Mouse (Mus musculus) MEL (cell line): ENCODE measurements at regions not wholly inside any gene's neighbourhood (a gene's known extent, or its start where the extent isn't known, plus 50 kb on each side); places are given as distances from the start of the nearest gene placed in this dataset.

Experiments
- DNase-seq: peaks from one replicate; pipeline ENCODE4 v3.0.0; 2011; ENCODE audit warnings: low read depth, low spot score
- H3K27ac ChIP-seq: 2 replicates; pipeline ENCODE4 v1.5.1; 2012; ENCODE audit warnings: low read depth, mild to moderate bottlenecking, control low read depth, low read length, moderate library complexity; ENCODE audit not compliant: control insufficient read depth
- H3K27me3 ChIP-seq, 2 experiments: fragments of 150-350 bp in 1 of 2; sonication (generic) in 1 of 2; 2 replicates each; pipeline ENCODE4 v1.6.1; 2012; ENCODE audit warnings: low read length in 2 of 2, mild to moderate bottlenecking in 2 of 2, improper control_type of control experiment in 1 of 2, moderate library complexity in 1 of 2; ENCODE audit not compliant: insufficient read depth in 2 of 2, control insufficient read depth in 1 of 2
- H3K36me3 ChIP-seq, 2 experiments: 2 replicates each; pipeline ENCODE4 v1.6.1; 2012 to 2014; ENCODE audit warnings: low read length in 2 of 2, improper control_type of control experiment in 1 of 2, inconsistent platforms in 1 of 2, mild to moderate bottlenecking in 1 of 2; ENCODE audit not compliant: insufficient read depth in 2 of 2, control insufficient read depth in 1 of 2
- H3K4me1 ChIP-seq, 2 experiments: fragments of 150-350 bp in 1 of 2; sonication (generic) in 1 of 2; 2 replicates each; pipeline ENCODE4 v1.6.1; 2012; ENCODE audit warnings: low read length in 2 of 2, improper control_type of control experiment in 1 of 2, mild to moderate bottlenecking in 1 of 2; ENCODE audit not compliant: insufficient read depth in 2 of 2, control insufficient read depth in 1 of 2
- H3K4me3 ChIP-seq, 2 experiments: fragments of 150-350 bp in 1 of 2; sonication (generic) in 1 of 2; 2 replicates each; pipeline ENCODE4 v1.5.1; 2012; ENCODE audit warnings: low read depth in 2 of 2, low read length in 2 of 2, mild to moderate bottlenecking in 2 of 2, moderate library complexity in 2 of 2, control low read depth in 1 of 2, improper control_type of control experiment in 1 of 2; ENCODE audit not compliant: control insufficient read depth in 1 of 2, insufficient read depth in 1 of 2
- H3K79me2 ChIP-seq: 2 replicates; pipeline ENCODE4 v1.6.1; 2012; ENCODE audit warnings: mild to moderate bottlenecking, low read length, moderate library complexity; ENCODE audit not compliant: control insufficient read depth, poor library complexity, insufficient read depth
- H3K9ac ChIP-seq: 2 replicates; pipeline ENCODE4 v1.6.1; 2012; ENCODE audit warnings: low read depth, mild to moderate bottlenecking, control low read depth, low read length, moderate library complexity; ENCODE audit not compliant: control insufficient read depth, poor library complexity, severe bottlenecking
- H3K9me3 ChIP-seq: fragments of 150-350 bp; sonication (generic); replicated peaks from 2 replicates; pipeline ENCODE4 v1.6.1; 2012; ENCODE audit warnings: mild to moderate bottlenecking, low read length, improper control_type of control experiment, moderate library complexity; ENCODE audit not compliant: insufficient read depth
- CHD1 ChIP-seq: IDR thresholded peaks from 2 replicates; pipeline ENCODE4 v1.6.1; 2012; ENCODE audit warnings: low read depth, mild to moderate bottlenecking, inconsistent platforms, low read length, improper control_type of control experiment
- CHD2 ChIP-seq: IDR thresholded peaks from 2 replicates; pipeline ENCODE4 v1.6.1; 2011; ENCODE audit warnings: low read length, improper control_type of control experiment
- CTCF ChIP-seq, 3 experiments: IDR thresholded peaks in 2 of 3; conservative IDR thresholded peaks in 1 of 3; 2 replicates each; pipeline ENCODE4 v1.5.1; 2011 to 2012; ENCODE audit warnings: low read length in 3 of 3, low read depth in 2 of 3, mild to moderate bottlenecking in 2 of 3, improper control_type of control experiment in 1 of 3, inconsistent platforms in 1 of 3, mixed read lengths in 1 of 3, moderate library complexity in 1 of 3; ENCODE audit not compliant: control insufficient read depth in 1 of 3, insufficient read depth in 1 of 3, poor library complexity in 1 of 3, severe bottlenecking in 1 of 3
- E2F4 ChIP-seq: IDR thresholded peaks from 2 replicates; pipeline ENCODE4 v1.6.1; 2011; ENCODE audit warnings: low read depth, low read length, improper control_type of control experiment, borderline replicate concordance
- ELF1 ChIP-seq: IDR thresholded peaks from 2 replicates; pipeline ENCODE4 v1.6.1; 2014; ENCODE audit warnings: low read depth, mild to moderate bottlenecking, inconsistent platforms, low read length, improper control_type of control experiment, moderate library complexity
- EP300 ChIP-seq, 2 experiments: IDR thresholded peaks; 2 replicates each; pipeline ENCODE4 v1.6.1; 2011; ENCODE audit warnings: improper control_type of control experiment in 2 of 2, low read length in 2 of 2, low read depth in 1 of 2, mild to moderate bottlenecking in 1 of 2
- ETS1 ChIP-seq: IDR thresholded peaks from 2 replicates; pipeline ENCODE4 v1.6.1; 2012; ENCODE audit warnings: low read depth, mild to moderate bottlenecking, inconsistent platforms, low read length, improper control_type of control experiment, moderate library complexity
- GATA1 ChIP-seq: IDR thresholded peaks from 2 replicates; pipeline ENCODE4 v1.6.1; 2011; ENCODE audit warnings: low read depth, low read length, improper control_type of control experiment
- KAT2A ChIP-seq: conservative IDR thresholded peaks from 2 replicates; pipeline ENCODE4 v1.6.1; 2012; ENCODE audit warnings: low read depth, low read length, improper control_type of control experiment, inconsistent platforms
- MEF2A ChIP-seq: IDR thresholded peaks from 2 replicates; pipeline ENCODE4 v1.6.1; 2014; ENCODE audit warnings: low read depth, mild to moderate bottlenecking, inconsistent platforms, low read length, improper control_type of control experiment; ENCODE audit not compliant: poor library complexity, insufficient replicate concordance, severe bottlenecking; ENCODE audit errors: extremely low read depth
- MYC ChIP-seq: IDR thresholded peaks from 2 replicates; pipeline ENCODE4 v1.6.1; 2011; ENCODE audit warnings: low read depth, mild to moderate bottlenecking, low read length, improper control_type of control experiment, moderate library complexity
- POLR2A ChIP-seq, 2 experiments: IDR thresholded peaks; 2 replicates each; pipeline ENCODE4 v1.6.1; 2011 to 2012; ENCODE audit warnings: low read length in 2 of 2, mild to moderate bottlenecking in 2 of 2, control low read depth in 1 of 2, improper control_type of control experiment in 1 of 2, low read depth in 1 of 2, moderate library complexity in 1 of 2; ENCODE audit not compliant: control insufficient read depth in 1 of 2, insufficient read depth in 1 of 2, poor library complexity in 1 of 2
- UBTF ChIP-seq: IDR thresholded peaks from 2 replicates; pipeline ENCODE4 v1.6.1; 2012; ENCODE audit warnings: low read depth, mild to moderate bottlenecking, inconsistent platforms, low read length, improper control_type of control experiment, moderate library complexity, borderline replicate concordance; ENCODE audit not compliant: insufficient read depth
- USF1 ChIP-seq: IDR thresholded peaks from 2 replicates; pipeline ENCODE4 v1.6.1; 2014; ENCODE audit warnings: low read depth, mild to moderate bottlenecking, inconsistent platforms, low read length, improper control_type of control experiment, moderate library complexity
- USF2 ChIP-seq, 2 experiments: IDR thresholded peaks; 2 replicates each; pipeline ENCODE4 v1.6.1; 2011 to 2012; ENCODE audit warnings: improper control_type of control experiment in 2 of 2, low read length in 2 of 2, borderline replicate concordance in 1 of 2, inconsistent platforms in 1 of 2, low read depth in 1 of 2, mild to moderate bottlenecking in 1 of 2; ENCODE audit not compliant: insufficient read depth in 1 of 2
- ZMIZ1 ChIP-seq: IDR thresholded peaks from 2 replicates; pipeline ENCODE4 v1.6.1; 2012; ENCODE audit warnings: low read depth, mild to moderate bottlenecking, inconsistent platforms, low read length, improper control_type of control experiment, moderate library complexity
- ZNF384 ChIP-seq: IDR thresholded peaks from 2 replicates; pipeline ENCODE4 v1.6.1; 2012; ENCODE audit warnings: low read depth, mild to moderate bottlenecking, inconsistent platforms, low read length, improper control_type of control experiment

- H3K9me3 ChIP-seq: no peaks in the 10 kb centered on the region
- DNase-seq: no peak
- no peak overlapping the region for H3K27ac ChIP-seq
These were observed 273.9 kb downstream of the Tshz3 start for GRCm38 (mm10) chr7:36971772-36972171.

DNA sequence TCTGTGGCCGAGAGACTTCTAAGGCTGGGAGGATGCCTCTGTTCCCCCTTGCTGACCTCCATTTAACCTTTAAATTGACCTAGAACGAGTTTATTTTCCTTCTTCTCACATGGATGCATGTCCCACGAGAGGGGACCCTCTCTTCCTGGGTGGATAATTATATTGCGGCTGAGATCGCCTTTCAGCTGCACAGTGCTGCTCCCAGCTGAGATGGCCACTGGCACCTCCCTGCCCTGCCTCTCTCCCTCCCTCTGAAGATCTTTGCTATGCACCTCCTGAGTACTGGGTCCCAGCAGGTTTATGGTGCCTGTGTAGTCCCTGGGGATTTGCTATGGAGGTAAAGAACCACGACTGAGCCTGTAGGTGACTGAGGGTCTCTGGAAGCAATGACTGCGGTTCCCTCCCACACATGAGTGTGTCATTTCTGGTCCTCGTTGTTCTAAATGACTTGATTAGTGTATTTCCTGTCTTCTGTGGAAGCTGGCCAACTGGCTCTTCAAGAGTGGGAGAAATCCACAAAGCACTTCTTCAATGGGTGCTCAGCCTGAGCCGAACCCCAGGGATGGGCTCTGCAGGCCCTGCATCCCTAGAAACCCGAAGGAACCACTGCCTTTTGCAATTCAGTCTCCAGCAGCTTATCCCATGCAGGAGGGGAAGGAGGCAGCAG lies 275.9 kb downstream of the Tshz3 start:
- Histone ChIP-seq H3K9ac (no peak overlapping the region), H3K27ac (no peak overlapping the region), H3K79me2 (no peaks in the 10 kb centered on the region), H3K9me3 (no peaks in the 10 kb centered on the region), H3K27me3 (no peaks in the 10 kb centered on the region), H3K4me1 (no peaks in the 10 kb centered on the region), H3K4me3 (no peak overlapping the region), H3K36me3 (no peaks in the 10 kb centered on the region)
- TF ChIP-seq MEF2A: no peak
- no peak for DNase-seq

More at GRCm38 (mm10) chr7:36971772-36972171, 273.9 kb downstream of the Tshz3 start:
- Histone ChIP-seq H3K9ac (no peak overlapping the region), H3K36me3 (no peaks in the 10 kb centered on the region), H3K79me2 (no peaks in the 10 kb centered on the region), H3K4me3 (no peak overlapping the region), H3K27me3 (no peaks in the 10 kb centered on the region), H3K4me1 (no peaks in the 10 kb centered on the region)
- no peak for TF ChIP-seq KAT2A
- no peak for TF ChIP-seq UBTF
- no peak for TF ChIP-seq GATA1
- TF ChIP-seq USF2 (IDR thresholded peaks at IDR 0.05; ENCODE audit: borderline replicate concordance in 1 of 2, insufficient read depth in 1 of 2, low read depth in 1 of 2, low read length in 2 of 2): no peak
- no peak for TF ChIP-seq MYC
- TF ChIP-seq ZNF384: no peak
- TF ChIP-seq CHD1: no peak
- TF ChIP-seq ETS1: no peak
- TF ChIP-seq ELF1: no peak
- TF ChIP-seq E2F4: no peak
- TF ChIP-seq CTCF (IDR thresholded peaks at IDR 0.05 in 2 of 3, conservative IDR thresholded peaks at IDR 0.05 in 1 of 3; ENCODE audit: control insufficient read depth in 1 of 3, insufficient read depth in 1 of 3, low read depth in 2 of 3, low read length in 3 of 3, poor library complexity in 1 of 3, severe bottlenecking in 1 of 3): no peak
- no peak for TF ChIP-seq CHD2
- TF ChIP-seq EP300 (IDR thresholded peaks at IDR 0.05; ENCODE audit: low read depth in 1 of 2, low read length in 2 of 2): no peak
- TF ChIP-seq POLR2A (IDR thresholded peaks at IDR 0.05; ENCODE audit: control insufficient read depth in 1 of 2, insufficient read depth in 1 of 2, low read depth in 1 of 2, low read length in 2 of 2, poor library complexity in 1 of 2): no peak
- no peak for TF ChIP-seq ZMIZ1
- no peak for TF ChIP-seq USF1
